Mouse (Mus musculus) cerebellum, adult 11-12 months (tissue): ENCODE data around the gene Dnajc6.
A peak's percentile ranks its signal among the peaks of the same experiment; 100 is the strongest.

Experiments
- DNase-seq: peaks from one replicate; pipeline ENCODE4 v3.0.0; 2022

Dnajc6 gene

DNA sequence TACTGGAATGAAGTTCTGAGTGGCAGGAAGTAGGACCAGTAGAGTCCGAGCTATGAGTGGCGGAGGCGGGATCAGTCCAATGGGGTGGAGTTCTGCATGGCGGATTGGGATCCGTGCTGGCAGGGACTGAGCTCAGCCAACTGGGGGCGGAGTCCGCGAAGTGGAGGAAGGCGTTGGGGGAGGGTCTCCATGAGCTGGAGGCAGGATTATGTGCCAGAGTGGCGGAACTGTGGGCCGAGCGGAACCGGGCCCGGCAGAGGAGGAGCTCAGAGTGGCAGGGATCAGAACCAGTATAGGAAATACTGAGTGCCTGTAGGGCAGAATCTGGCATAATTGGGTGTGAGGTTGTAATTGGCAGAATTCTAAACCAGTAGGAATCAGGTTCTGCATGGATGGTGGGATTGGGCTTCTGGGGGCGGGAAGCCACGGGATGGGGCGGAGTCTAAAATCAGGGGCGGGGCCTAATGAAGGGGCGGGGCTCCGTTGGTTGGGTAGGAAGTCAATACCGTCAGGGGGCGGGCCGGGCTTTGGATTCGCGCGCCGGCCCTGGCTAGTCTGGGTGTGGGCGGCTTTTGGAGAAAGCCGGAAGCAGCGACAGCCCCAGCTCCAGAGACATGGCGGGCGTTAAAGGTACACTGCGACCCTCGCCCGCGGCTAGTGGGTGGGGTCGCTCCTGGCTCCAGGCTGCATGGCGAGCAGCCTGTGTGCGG lies 150.9 kb downstream of the Dnajc6 start, which contains the start of gene Leprot:
Gene Leprot (plus strand): TSS at position 523 of the 710 bp plus-strand sequence.
- peak; percentile 99 for DNase-seq

GRCm38 (mm10) chr4:101647976-101648642 lies 151.7 kb downstream of the Dnajc6 start:
- no peak for DNase-seq

DNA sequence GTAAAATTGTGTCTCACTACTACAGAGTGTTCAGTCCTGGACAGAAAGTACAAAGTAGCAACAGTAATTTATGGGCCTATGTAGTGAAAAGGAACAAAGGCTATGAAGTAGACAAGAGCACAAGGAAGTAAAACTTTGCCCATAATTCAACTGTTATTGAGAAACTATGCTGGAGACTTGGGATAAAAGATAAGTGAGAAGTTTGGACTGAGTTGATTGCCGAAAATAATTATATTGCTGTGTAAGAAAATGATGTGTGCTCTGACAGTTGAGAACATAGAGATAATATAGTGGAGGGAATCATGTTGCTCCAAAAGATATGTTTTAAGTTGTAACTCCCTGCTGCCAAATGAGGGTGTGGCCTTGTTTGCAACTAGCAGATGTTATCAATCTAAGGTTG lies 152.3 kb downstream of the Dnajc6 start:
- DNase-seq = no peak

- DNase-seq = no peak
Observed at GRCm38 (mm10) chr4:101650961-101651360, 154.5 kb downstream of the Dnajc6 start.

- DNase-seq = no peak
Observed at GRCm38 (mm10) chr4:101654256-101654655, 157.8 kb downstream of the Dnajc6 start.

GRCm38 (mm10) chr4:101654788-101655414 lies 158.5 kb downstream of the Dnajc6 start:
- no peak for DNase-seq

GRCm38 (mm10) chr4:101655415-101655790 lies 159.0 kb downstream of the Dnajc6 start:
- DNase-seq = no peak

- DNase-seq = no peak
Observed at GRCm38 (mm10) chr4:101656056-101656455, 159.6 kb downstream of the Dnajc6 start.

DNA sequence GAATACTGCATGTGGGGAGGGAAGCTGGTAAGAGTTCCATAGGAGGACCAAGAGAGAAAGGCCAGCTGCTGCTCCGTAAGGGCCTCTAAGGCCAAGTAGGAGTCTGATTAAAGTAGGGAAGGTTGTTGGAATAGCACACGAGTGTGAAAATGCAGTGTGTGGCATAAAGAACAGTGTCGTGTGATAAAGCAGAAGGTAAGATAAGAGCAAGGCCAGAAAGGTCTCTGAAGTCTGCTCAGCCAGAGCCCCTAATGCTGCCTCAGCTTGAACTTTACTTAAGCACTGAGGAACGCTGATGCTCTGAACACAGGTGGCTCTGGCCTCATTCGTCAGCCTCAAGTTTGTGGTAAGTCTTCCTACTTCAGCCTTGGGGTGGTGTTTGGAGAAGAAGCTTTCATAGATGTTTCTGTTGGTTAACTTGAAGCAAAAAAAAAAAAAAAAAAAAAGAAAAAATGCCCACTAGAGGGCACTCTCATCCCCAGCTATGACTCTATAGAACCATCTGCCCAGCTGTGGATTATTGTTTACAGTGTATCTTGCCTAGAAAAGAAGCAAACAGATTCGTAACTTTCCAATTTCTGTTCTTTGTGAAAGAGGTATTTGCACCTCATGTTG lies 160.6 kb downstream of the Dnajc6 start:
- no peak for DNase-seq

- peak; percentile 16 for DNase-seq
Observed at GRCm38 (mm10) chr4:101664160-101664750, 167.8 kb downstream of the Dnajc6 start.

GRCm38 (mm10) chr4:101664766-101665165 lies 168.3 kb downstream of the Dnajc6 start:
- no peak for DNase-seq

DNA sequence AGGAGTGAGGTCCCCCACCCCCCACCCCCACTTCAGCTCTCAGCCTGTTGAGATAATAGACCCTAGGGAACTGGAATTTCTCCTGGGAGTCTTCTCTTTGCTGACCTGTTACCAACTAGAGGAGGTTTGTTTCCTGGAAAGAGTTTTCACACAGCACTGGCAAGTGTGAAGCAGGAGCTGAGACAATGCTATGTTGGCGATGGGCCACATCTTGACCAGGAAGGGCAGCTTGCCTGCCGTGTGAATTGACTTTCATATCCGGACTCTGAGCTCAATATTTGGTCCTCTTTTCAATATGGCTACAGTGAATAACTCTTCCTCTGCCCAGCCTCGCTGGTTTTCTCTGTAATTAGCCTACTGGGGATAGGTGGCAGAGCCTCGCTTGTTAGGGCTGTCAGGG lies 172.7 kb downstream of the Dnajc6 start:
- DNase-seq = no peak

DNA sequence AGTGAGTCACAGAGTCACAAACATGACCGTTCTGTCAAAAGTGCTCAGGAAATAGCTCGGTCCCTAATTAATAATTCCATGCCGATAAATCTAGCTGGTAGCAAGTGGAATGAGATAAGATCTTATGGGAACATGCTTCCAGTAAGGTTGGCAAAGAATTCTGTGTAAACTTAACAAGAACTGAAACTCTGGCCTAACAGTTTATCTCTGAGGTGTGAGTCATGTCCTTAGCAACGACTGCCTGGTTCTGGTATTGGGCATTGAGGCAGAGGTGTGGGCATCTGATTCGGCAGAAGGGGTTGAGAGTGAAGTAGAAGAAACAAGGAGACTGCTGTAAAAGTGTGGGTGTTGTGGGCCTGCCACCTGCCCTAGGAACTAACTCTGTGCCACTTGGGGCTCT lies 173.4 kb downstream of the Dnajc6 start:
- no peak for DNase-seq

- DNase-seq = no peak
Observed at GRCm38 (mm10) chr4:101674790-101675189, 178.3 kb downstream of the Dnajc6 start.

- no peak for DNase-seq
Observed at GRCm38 (mm10) chr4:101675726-101676125, 179.3 kb downstream of the Dnajc6 start.

- DNase-seq = no peak
Observed at GRCm38 (mm10) chr4:101682620-101683019, 186.2 kb downstream of the Dnajc6 start.

GRCm38 (mm10) chr4:101683086-101683485 lies 186.6 kb downstream of the Dnajc6 start:
- no peak for DNase-seq

DNA sequence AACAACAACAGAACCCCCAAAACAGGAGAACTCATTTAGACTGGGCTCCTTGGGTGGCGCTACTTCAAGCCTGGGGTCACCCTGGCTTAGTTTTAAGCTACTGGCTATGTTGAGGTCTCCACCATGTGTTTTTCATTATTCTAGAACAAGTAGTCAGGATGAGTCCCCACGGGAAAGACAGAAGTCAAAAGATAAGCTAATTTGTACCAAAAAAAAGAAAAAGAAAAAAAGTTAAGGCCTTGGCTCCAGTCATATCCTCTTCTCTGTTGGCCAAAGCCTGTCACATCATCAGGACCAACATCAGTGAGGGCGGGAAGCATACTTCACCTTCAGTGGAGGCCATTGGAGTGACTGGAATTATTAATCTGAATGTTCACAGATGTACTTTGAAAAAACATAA lies 188.4 kb downstream of the Dnajc6 start:
- DNase-seq = no peak

DNA sequence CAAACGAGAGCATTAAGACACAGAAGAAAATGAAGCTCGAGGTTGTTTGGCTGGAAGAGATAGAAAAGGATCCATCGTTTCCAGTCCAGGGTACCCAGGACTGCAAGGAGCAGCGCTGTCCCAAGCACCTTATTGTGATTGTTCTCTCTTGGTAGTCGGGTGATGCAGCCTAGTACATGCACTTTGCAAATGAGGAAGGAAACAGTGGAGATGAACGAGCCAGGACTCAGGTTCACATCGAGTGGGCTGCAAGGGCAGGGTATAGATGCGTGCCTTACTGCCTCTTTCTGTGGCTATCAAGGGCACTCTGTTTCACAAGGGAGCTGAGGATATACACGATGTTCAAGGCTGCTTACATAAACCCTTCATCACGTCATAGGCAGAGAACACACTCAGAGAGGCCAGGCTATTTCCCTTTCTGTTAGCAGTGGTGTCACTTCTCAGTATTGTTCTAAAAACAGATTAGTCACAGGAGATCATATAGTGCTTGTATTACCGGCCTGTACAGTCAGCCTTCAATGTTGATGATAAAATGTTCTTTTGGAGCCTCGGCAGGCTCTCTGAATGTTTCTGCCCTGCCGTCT lies 189.9 kb downstream of the Dnajc6 start:
- no peak for DNase-seq

DNA sequence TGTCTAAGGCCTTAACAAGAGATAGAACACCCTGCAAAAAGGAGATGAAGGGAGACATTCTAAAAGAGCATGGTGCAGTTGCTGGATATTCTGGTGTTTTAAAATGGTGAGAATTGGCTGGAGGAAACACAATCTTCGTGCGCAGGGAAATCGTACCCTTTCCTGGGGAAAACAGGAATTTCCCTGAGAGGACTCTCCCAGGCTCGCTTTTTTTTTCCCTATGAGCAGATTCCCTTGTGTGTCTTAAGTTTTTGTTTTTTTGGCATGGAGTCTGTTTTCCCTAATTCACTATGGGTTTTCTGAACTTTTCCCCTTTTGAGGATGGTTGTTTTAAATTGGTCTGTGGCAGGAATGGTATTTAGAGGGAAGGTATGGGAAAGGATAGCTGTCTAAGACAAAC lies 192.8 kb downstream of the Dnajc6 start:
- DNase-seq = no peak

DNA sequence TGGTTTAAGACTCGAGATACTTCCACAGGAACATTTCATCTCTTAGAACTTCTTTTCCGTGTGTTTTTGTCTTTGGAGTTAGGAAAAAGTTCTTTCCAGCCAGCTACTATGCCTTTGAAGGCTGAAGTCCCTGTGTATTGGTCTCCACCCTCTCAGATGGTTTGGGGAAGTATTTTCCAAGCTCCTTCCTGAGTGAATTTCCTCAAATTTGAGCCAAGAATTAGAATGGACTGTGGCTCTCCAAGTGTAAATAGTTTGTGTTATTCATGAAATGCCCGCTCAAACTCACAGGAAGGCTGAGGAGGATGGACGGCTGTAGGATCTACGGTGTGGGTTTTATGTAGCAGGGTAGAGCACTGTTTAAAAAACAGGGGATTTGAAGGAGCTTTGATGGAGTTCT lies 193.2 kb downstream of the Dnajc6 start:
- no peak for DNase-seq
